Mouse (Mus musculus): ENCODE results near the gene Dnajc7. TPM values are rescaled to one million over a fixed set of nuclear protein-coding genes. Genes with fewer than 3 reads are reported as not detected.

Dnajc7 gene
- 208 and 230 TPM in 2 replicates for polyA plus RNA-seq (2015; fragmentation: Nextera tagmentation; extraction: Ambion mirVana)

GRCm38 (mm10) chr11:100619982-100620381, at the start of gene Dnajc7:
Dnajc7 (minus strand) TSS chr11:100620168.

GRCm38 (mm10) chr11:100618761-100619484, 1.0 kb downstream of the Dnajc7 start, which contains the start of gene Nkiras2:
Nkiras2 (plus strand) TSS chr11:100619244.

GRCm38 (mm10) chr11:100574708-100575483, 45.1 kb downstream of the Dnajc7 start, which contains the start of gene Cnp:
Cnp (plus strand) TSS chr11:100574904.

GRCm38 (mm10) chr11:100544832-100545745, 74.9 kb downstream of the Dnajc7 start, which contains the start of gene Ttc25:
Ttc25 (plus strand) TSS chr11:100545607.

Other genes with a start within 250 kb of the Dnajc7 start
- 30.2 and 33.8 TPM in 2 replicates for gene Jup, start 222.4 kb downstream of the Dnajc7 start, polyA plus RNA-seq (2015; fragmentation: Nextera tagmentation; extraction: Ambion mirVana)
- gene P3h4, start 205.3 kb downstream of the Dnajc7 start, polyA plus RNA-seq (2015; fragmentation: Nextera tagmentation; extraction: Ambion mirVana), result 21.1 and 21.9 TPM in 2 replicates
- 25.5 and 29.5 TPM in 2 replicates for gene Fkbp10, start 204.5 kb downstream of the Dnajc7 start, polyA plus RNA-seq (2015; fragmentation: Nextera tagmentation; extraction: Ambion mirVana)
- 99.7 and 103 TPM in 2 replicates for gene Nt5c3b, start 178.4 kb downstream of the Dnajc7 start, polyA plus RNA-seq (2015; fragmentation: Nextera tagmentation; extraction: Ambion mirVana)
- gene Klhl10, start 178.3 kb downstream of the Dnajc7 start, polyA plus RNA-seq (2015; fragmentation: Nextera tagmentation; extraction: Ambion mirVana), result 0.32 and 0.47 TPM in 2 replicates
- 8.3 and 8.5 TPM in 2 replicates for gene Klhl11, start 147.4 kb downstream of the Dnajc7 start, polyA plus RNA-seq (2015; fragmentation: Nextera tagmentation; extraction: Ambion mirVana)
- gene Acly, start 92.2 kb downstream of the Dnajc7 start, polyA plus RNA-seq (2015; fragmentation: Nextera tagmentation; extraction: Ambion mirVana), result 118 and 128 TPM in 2 replicates
- gene Ttc25, start 74.6 kb downstream of the Dnajc7 start, polyA plus RNA-seq (2015; fragmentation: Nextera tagmentation; extraction: Ambion mirVana), result 1.3 and 2.2 TPM in 2 replicates
- 170 and 228 TPM in 2 replicates for gene Cnp, start 45.3 kb downstream of the Dnajc7 start, polyA plus RNA-seq (2015; fragmentation: Nextera tagmentation; extraction: Ambion mirVana)
- 65.0 and 77.4 TPM in 2 replicates for gene Nkiras2, start 924 bp downstream of the Dnajc7 start, polyA plus RNA-seq (2015; fragmentation: Nextera tagmentation; extraction: Ambion mirVana)
- 0.69 and 1.0 TPM in 2 replicates for gene Zfp385c, start 72.3 kb upstream of the Dnajc7 start, polyA plus RNA-seq (2015; fragmentation: Nextera tagmentation; extraction: Ambion mirVana)
- 2.3 and 2.5 TPM in 2 replicates for gene Dhx58, start 84.1 kb upstream of the Dnajc7 start, polyA plus RNA-seq (2015; fragmentation: Nextera tagmentation; extraction: Ambion mirVana)
- 60.5 and 62.5 TPM in 2 replicates for gene Kat2a, start 92.3 kb upstream of the Dnajc7 start, polyA plus RNA-seq (2015; fragmentation: Nextera tagmentation; extraction: Ambion mirVana)
- gene Hspb9, start 93.7 kb upstream of the Dnajc7 start, polyA plus RNA-seq (2015; fragmentation: Nextera tagmentation; extraction: Ambion mirVana), result 0.37 TPM in 1 of 2 replicates, not detected in the other
- 31.1 and 35.2 TPM in 2 replicates for gene Rab5c, start 118.0 kb upstream of the Dnajc7 start, polyA plus RNA-seq (2015; fragmentation: Nextera tagmentation; extraction: Ambion mirVana)
- 3.7 and 5.5 TPM in 2 replicates for gene Kcnh4, start 139.8 kb upstream of the Dnajc7 start, polyA plus RNA-seq (2015; fragmentation: Nextera tagmentation; extraction: Ambion mirVana)
- 0.76 and 1.3 TPM in 2 replicates for gene Hcrt, start 142.8 kb upstream of the Dnajc7 start, polyA plus RNA-seq (2015; fragmentation: Nextera tagmentation; extraction: Ambion mirVana)
- gene Ghdc, start 150.8 kb upstream of the Dnajc7 start, polyA plus RNA-seq (2015; fragmentation: Nextera tagmentation; extraction: Ambion mirVana), result 8.1 and 8.2 TPM in 2 replicates
- 16.4 and 17.6 TPM in 2 replicates for gene Stat5b, start 230.6 kb upstream of the Dnajc7 start, polyA plus RNA-seq (2015; fragmentation: Nextera tagmentation; extraction: Ambion mirVana)
- gene Stat5a, start 239.2 kb upstream of the Dnajc7 start, polyA plus RNA-seq (2015; fragmentation: Nextera tagmentation; extraction: Ambion mirVana), result 2.3 and 3.0 TPM in 2 replicates

Measured in neural tube, postnatal 0 days (tissue).